Mouse (Mus musculus) MEL (cell line): Measurements from ENCODE around the gene Tbc1d14. TPM values are rescaled to one million over a fixed set of nuclear protein-coding genes. Genes with fewer than 3 reads are reported as not detected.

ENCODE experiments used
- DNase-seq: peaks from one replicate; pipeline ENCODE4 v3.0.0; 2011; ENCODE audit warnings: low read depth, low spot score
- H3K27ac ChIP-seq: 2 replicates; pipeline ENCODE4 v1.5.1; 2012; ENCODE audit warnings: low read depth, mild to moderate bottlenecking, control low read depth, low read length, moderate library complexity; ENCODE audit not compliant: control insufficient read depth
- H3K27me3 ChIP-seq, 2 experiments: fragments of 150-350 bp in 1 of 2; sonication (generic) in 1 of 2; 2 replicates each; pipeline ENCODE4 v1.6.1; 2012; ENCODE audit warnings: low read length in 2 of 2, mild to moderate bottlenecking in 2 of 2, improper control_type of control experiment in 1 of 2, moderate library complexity in 1 of 2; ENCODE audit not compliant: insufficient read depth in 2 of 2, control insufficient read depth in 1 of 2
- H3K36me3 ChIP-seq, 2 experiments: 2 replicates each; pipeline ENCODE4 v1.6.1; 2012 to 2014; ENCODE audit warnings: low read length in 2 of 2, improper control_type of control experiment in 1 of 2, inconsistent platforms in 1 of 2, mild to moderate bottlenecking in 1 of 2; ENCODE audit not compliant: insufficient read depth in 2 of 2, control insufficient read depth in 1 of 2
- H3K4me1 ChIP-seq, 2 experiments: fragments of 150-350 bp in 1 of 2; sonication (generic) in 1 of 2; 2 replicates each; pipeline ENCODE4 v1.6.1; 2012; ENCODE audit warnings: low read length in 2 of 2, improper control_type of control experiment in 1 of 2, mild to moderate bottlenecking in 1 of 2; ENCODE audit not compliant: insufficient read depth in 2 of 2, control insufficient read depth in 1 of 2
- H3K4me3 ChIP-seq, 2 experiments: fragments of 150-350 bp in 1 of 2; sonication (generic) in 1 of 2; 2 replicates each; pipeline ENCODE4 v1.5.1; 2012; ENCODE audit warnings: low read depth in 2 of 2, low read length in 2 of 2, mild to moderate bottlenecking in 2 of 2, moderate library complexity in 2 of 2, control low read depth in 1 of 2, improper control_type of control experiment in 1 of 2; ENCODE audit not compliant: control insufficient read depth in 1 of 2, insufficient read depth in 1 of 2
- H3K79me2 ChIP-seq: 2 replicates; pipeline ENCODE4 v1.6.1; 2012; ENCODE audit warnings: mild to moderate bottlenecking, low read length, moderate library complexity; ENCODE audit not compliant: control insufficient read depth, poor library complexity, insufficient read depth
- H3K9ac ChIP-seq: 2 replicates; pipeline ENCODE4 v1.6.1; 2012; ENCODE audit warnings: low read depth, mild to moderate bottlenecking, control low read depth, low read length, moderate library complexity; ENCODE audit not compliant: control insufficient read depth, poor library complexity, severe bottlenecking
- H3K9me3 ChIP-seq: fragments of 150-350 bp; sonication (generic); replicated peaks from 2 replicates; pipeline ENCODE4 v1.6.1; 2012; ENCODE audit warnings: mild to moderate bottlenecking, low read length, improper control_type of control experiment, moderate library complexity; ENCODE audit not compliant: insufficient read depth
- BHLHE40 ChIP-seq: IDR thresholded peaks from 2 replicates; pipeline ENCODE4 v1.6.1; 2012; ENCODE audit warnings: low read depth, mild to moderate bottlenecking, inconsistent platforms, low read length, improper control_type of control experiment, borderline replicate concordance
- CHD1 ChIP-seq: IDR thresholded peaks from 2 replicates; pipeline ENCODE4 v1.6.1; 2012; ENCODE audit warnings: low read depth, mild to moderate bottlenecking, inconsistent platforms, low read length, improper control_type of control experiment
- CHD2 ChIP-seq: IDR thresholded peaks from 2 replicates; pipeline ENCODE4 v1.6.1; 2011; ENCODE audit warnings: low read length, improper control_type of control experiment
- CTCF ChIP-seq, 3 experiments: IDR thresholded peaks in 2 of 3; conservative IDR thresholded peaks in 1 of 3; 2 replicates each; pipeline ENCODE4 v1.5.1; 2011 to 2012; ENCODE audit warnings: low read length in 3 of 3, low read depth in 2 of 3, mild to moderate bottlenecking in 2 of 3, improper control_type of control experiment in 1 of 3, inconsistent platforms in 1 of 3, mixed read lengths in 1 of 3, moderate library complexity in 1 of 3; ENCODE audit not compliant: control insufficient read depth in 1 of 3, insufficient read depth in 1 of 3, poor library complexity in 1 of 3, severe bottlenecking in 1 of 3
- E2F4 ChIP-seq: IDR thresholded peaks from 2 replicates; pipeline ENCODE4 v1.6.1; 2011; ENCODE audit warnings: low read depth, low read length, improper control_type of control experiment, borderline replicate concordance
- ELF1 ChIP-seq: IDR thresholded peaks from 2 replicates; pipeline ENCODE4 v1.6.1; 2014; ENCODE audit warnings: low read depth, mild to moderate bottlenecking, inconsistent platforms, low read length, improper control_type of control experiment, moderate library complexity
- EP300 ChIP-seq, 2 experiments: IDR thresholded peaks; 2 replicates each; pipeline ENCODE4 v1.6.1; 2011; ENCODE audit warnings: improper control_type of control experiment in 2 of 2, low read length in 2 of 2, low read depth in 1 of 2, mild to moderate bottlenecking in 1 of 2
- GATA1 ChIP-seq: IDR thresholded peaks from 2 replicates; pipeline ENCODE4 v1.6.1; 2011; ENCODE audit warnings: low read depth, low read length, improper control_type of control experiment
- HCFC1 ChIP-seq: IDR thresholded peaks from 2 replicates; pipeline ENCODE4 v1.6.1; 2012; ENCODE audit warnings: low read depth, mild to moderate bottlenecking, inconsistent platforms, low read length, improper control_type of control experiment, moderate library complexity
- JUND ChIP-seq: IDR thresholded peaks from 2 replicates; pipeline ENCODE4 v1.6.1; 2011; ENCODE audit warnings: low read depth, mild to moderate bottlenecking, improper control_type of control experiment, low read length
- KAT2A ChIP-seq: conservative IDR thresholded peaks from 2 replicates; pipeline ENCODE4 v1.6.1; 2012; ENCODE audit warnings: low read depth, low read length, improper control_type of control experiment, inconsistent platforms
- MAFK ChIP-seq: IDR thresholded peaks from 2 replicates; pipeline ENCODE4 v1.6.1; 2011; ENCODE audit warnings: low read depth, mild to moderate bottlenecking, low read length, improper control_type of control experiment, borderline replicate concordance
- MAX ChIP-seq: IDR thresholded peaks from 2 replicates; pipeline ENCODE4 v1.6.1; 2011; ENCODE audit warnings: low read length, improper control_type of control experiment
- MAZ ChIP-seq: IDR thresholded peaks from 2 replicates; pipeline ENCODE4 v1.6.1; 2012; ENCODE audit warnings: low read depth, mild to moderate bottlenecking, inconsistent platforms, low read length, improper control_type of control experiment
- MEF2A ChIP-seq: IDR thresholded peaks from 2 replicates; pipeline ENCODE4 v1.6.1; 2014; ENCODE audit warnings: low read depth, mild to moderate bottlenecking, inconsistent platforms, low read length, improper control_type of control experiment; ENCODE audit not compliant: poor library complexity, insufficient replicate concordance, severe bottlenecking; ENCODE audit errors: extremely low read depth
- MXI1 ChIP-seq: IDR thresholded peaks from 2 replicates; pipeline ENCODE4 v1.6.1; 2011; ENCODE audit warnings: mild to moderate bottlenecking, low read depth, low read length, improper control_type of control experiment
- MYB ChIP-seq: IDR thresholded peaks from 2 replicates; pipeline ENCODE4 v1.6.1; 2011; ENCODE audit warnings: mild to moderate bottlenecking, low read depth, low read length, improper control_type of control experiment
- MYC ChIP-seq: IDR thresholded peaks from 2 replicates; pipeline ENCODE4 v1.6.1; 2011; ENCODE audit warnings: low read depth, mild to moderate bottlenecking, low read length, improper control_type of control experiment, moderate library complexity
- NELFE ChIP-seq: IDR thresholded peaks from 2 replicates; pipeline ENCODE4 v1.6.1; 2011; ENCODE audit warnings: low read depth, low read length, improper control_type of control experiment
- NRF1 ChIP-seq: IDR thresholded peaks from 2 replicates; pipeline ENCODE4 v1.6.1; 2014; ENCODE audit warnings: low read depth, mild to moderate bottlenecking, inconsistent platforms, low read length, improper control_type of control experiment, moderate library complexity; ENCODE audit not compliant: poor library complexity, insufficient read depth, severe bottlenecking
- POLR2A ChIP-seq, 2 experiments: IDR thresholded peaks; 2 replicates each; pipeline ENCODE4 v1.6.1; 2011 to 2012; ENCODE audit warnings: low read length in 2 of 2, mild to moderate bottlenecking in 2 of 2, control low read depth in 1 of 2, improper control_type of control experiment in 1 of 2, low read depth in 1 of 2, moderate library complexity in 1 of 2; ENCODE audit not compliant: control insufficient read depth in 1 of 2, insufficient read depth in 1 of 2, poor library complexity in 1 of 2
- POLR2AphosphoS2 ChIP-seq: IDR thresholded peaks from 2 replicates; pipeline ENCODE4 v1.6.1; 2011; ENCODE audit warnings: low read length, improper control_type of control experiment
- POLR2AphosphoS5 ChIP-seq: IDR thresholded peaks from 2 replicates; pipeline ENCODE4 v1.6.1; 2012; ENCODE audit warnings: low read depth, borderline replicate concordance, mild to moderate bottlenecking, inconsistent platforms, low read length, moderate library complexity, mixed read lengths
- RAD21 ChIP-seq: IDR thresholded peaks from 2 replicates; pipeline ENCODE4 v1.6.1; 2011; ENCODE audit warnings: mild to moderate bottlenecking, low read depth, low read length, improper control_type of control experiment
- RCOR1 ChIP-seq: IDR thresholded peaks from 2 replicates; pipeline ENCODE4 v1.6.1; 2012; ENCODE audit warnings: low read depth, mild to moderate bottlenecking, inconsistent platforms, low read length, improper control_type of control experiment
- SIN3A ChIP-seq: IDR thresholded peaks from 2 replicates; pipeline ENCODE4 v1.6.1; 2012; ENCODE audit warnings: low read length, improper control_type of control experiment, inconsistent platforms
- SMC3 ChIP-seq: IDR thresholded peaks from 2 replicates; pipeline ENCODE4 v1.6.1; 2011; ENCODE audit warnings: low read depth, low read length, improper control_type of control experiment
- TAL1 ChIP-seq: IDR thresholded peaks from 2 replicates; pipeline ENCODE4 v1.6.1; 2012; ENCODE audit warnings: mild to moderate bottlenecking, inconsistent platforms, low read length, moderate library complexity, mixed read lengths
- TCF12 ChIP-seq: IDR thresholded peaks from 2 replicates; pipeline ENCODE4 v1.6.1; 2014; ENCODE audit warnings: low read depth, mild to moderate bottlenecking, inconsistent platforms, low read length, improper control_type of control experiment, moderate library complexity
- USF2 ChIP-seq, 2 experiments: IDR thresholded peaks; 2 replicates each; pipeline ENCODE4 v1.6.1; 2011 to 2012; ENCODE audit warnings: improper control_type of control experiment in 2 of 2, low read length in 2 of 2, borderline replicate concordance in 1 of 2, inconsistent platforms in 1 of 2, low read depth in 1 of 2, mild to moderate bottlenecking in 1 of 2; ENCODE audit not compliant: insufficient read depth in 1 of 2
- ZC3H11A ChIP-seq: IDR thresholded peaks from 2 replicates; pipeline ENCODE4 v1.6.1; 2012; ENCODE audit warnings: low read depth, mild to moderate bottlenecking, inconsistent platforms, low read length, improper control_type of control experiment
- ZKSCAN1 ChIP-seq: IDR thresholded peaks from 2 replicates; pipeline ENCODE4 v1.6.1; 2012; ENCODE audit warnings: low read depth, mild to moderate bottlenecking, inconsistent platforms, low read length, improper control_type of control experiment, moderate library complexity
- ZMIZ1 ChIP-seq: IDR thresholded peaks from 2 replicates; pipeline ENCODE4 v1.6.1; 2012; ENCODE audit warnings: low read depth, mild to moderate bottlenecking, inconsistent platforms, low read length, improper control_type of control experiment, moderate library complexity
- ZNF384 ChIP-seq: IDR thresholded peaks from 2 replicates; pipeline ENCODE4 v1.6.1; 2012; ENCODE audit warnings: low read depth, mild to moderate bottlenecking, inconsistent platforms, low read length, improper control_type of control experiment
- polyA plus RNA-seq, 2 experiments: library from polyadenylated mRNA; stranded (reverse) in 1 of 2; unstranded in 1 of 2; fragments of >175 nt in 1 of 2; fragments of >200 nt in 1 of 2; gene quantifications; 2 replicates each; pipeline versions ENCODE4 v1.2.1 to v1.2.4; 2012; ENCODE audit warnings: low replicate concordance in 2 of 2, low read depth in 1 of 2; ENCODE audit not compliant: insufficient read length in 2 of 2, insufficient read depth in 1 of 2, missing spikeins in 1 of 2
- total RNA-seq: library from RNA; depleted of rRNA; stranded (reverse); fragments of 300-350 nt; gene quantifications from 2 replicates; pipeline ENCODE4 v1.2.3, GENCODE M21; 2012

Gene Tbc1d14
- total and polyA plus RNA-seq, 3 experiments = 7.3 to 35.6 TPM; not detected in 1

DNA sequence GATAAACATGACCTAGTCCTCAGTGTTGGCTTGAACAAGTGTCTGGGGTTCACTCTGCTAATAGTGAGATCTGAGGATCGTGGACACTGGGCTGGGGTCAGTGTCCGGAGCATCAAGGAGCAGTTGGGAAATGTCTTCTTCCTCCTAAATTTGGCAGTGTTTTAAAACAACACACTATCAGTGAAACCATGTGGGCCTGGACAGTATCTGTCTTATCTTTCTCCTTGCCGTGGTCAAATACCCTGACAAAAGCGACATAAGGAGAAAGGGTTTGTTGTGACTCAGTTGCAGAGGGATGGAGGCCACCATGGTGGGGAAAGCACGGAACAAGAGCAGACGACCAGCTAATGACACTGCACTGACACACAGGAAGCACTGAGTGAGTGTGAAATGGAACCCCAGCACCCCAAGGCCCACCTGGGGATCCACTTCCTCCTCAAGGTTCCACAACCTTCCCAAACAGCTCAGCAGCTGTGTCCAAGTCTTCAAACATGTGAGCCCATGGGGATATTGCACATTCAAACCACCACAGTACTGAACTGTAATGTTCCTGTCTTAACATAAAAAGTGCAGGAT is 58.5 kb downstream of the Tbc1d14 start (continued):
- TF ChIP-seq ELF1 = no peak
- no peak for TF ChIP-seq MAFK

- Histone ChIP-seq H3K27me3 (no peaks in the 10 kb centered on the region), H3K4me1 (peaks cover 21 to 29% of the 10 kb centered on the region in 2 experiments), H3K4me3 (peak overlapping the region; percentile 72 to 84), H3K36me3 (peaks cover 0 to 28% of the 10 kb centered on the region in 2 experiments; a peak in 2 of 4 replicates), H3K9ac (peak overlapping the region; percentile 68), H3K79me2 (peaks cover 6% of the 10 kb centered on the region), H3K27ac (no peak overlapping the region), H3K9me3 (no peaks in the 10 kb centered on the region)
- peak; percentile 94 for DNase-seq
- TF ChIP-seq SMC3 (no peak), MAX (no peak), RAD21 (no peak), SIN3A (peak; percentile 95), POLR2A (IDR thresholded peaks at IDR 0.05; ENCODE audit: control insufficient read depth in 1 of 2, insufficient read depth in 1 of 2, low read depth in 1 of 2, low read length in 2 of 2, poor library complexity in 1 of 2) (peak; percentile 68 to 70), EP300 (IDR thresholded peaks at IDR 0.05; ENCODE audit: low read depth in 1 of 2, low read length in 2 of 2) (0 out of 4 replicates have a peak, but pooled peaks of 1 of the 2 experiments have one; percentile 19), CHD2 (no peak), E2F4 (no peak), HCFC1 (peak; percentile 85), KAT2A (no peak), MAZ (peak; percentile 59; the same call in 1 of the 2 replicates), BHLHE40 (no peak), CTCF (IDR thresholded peaks at IDR 0.05 in 2 of 3, conservative IDR thresholded peaks at IDR 0.05 in 1 of 3; ENCODE audit: control insufficient read depth in 1 of 3, insufficient read depth in 1 of 3, low read depth in 2 of 3, low read length in 3 of 3, poor library complexity in 1 of 3, severe bottlenecking in 1 of 3) (no peak), TCF12 (peak; percentile 37; the same call in 1 of the 2 replicates), GATA1 (no peak), JUND (no peak), TAL1 (no peak), CHD1 (no peak), NELFE (peak; percentile 45; the same call in 1 of the 2 replicates), NRF1 (no peak), RCOR1 (no peak), MYC (no peak), POLR2AphosphoS2 (no peak), MXI1 (peak; percentile 89), ZMIZ1 (no peak), ZNF384 (no peak), POLR2AphosphoS5 (no peak), MYB (no peak), USF2 (IDR thresholded peaks at IDR 0.05; ENCODE audit: borderline replicate concordance in 1 of 2, insufficient read depth in 1 of 2, low read depth in 1 of 2, low read length in 2 of 2) (no peak), ZKSCAN1 (no peak), MEF2A (no peak), ELF1 (peak; percentile 69), MAFK (no peak), ZC3H11A (no peak)
Observed at GRCm38 (mm10) chr5:36530129-36530751, 62.8 kb downstream of the Tbc1d14 start.
